Mouse (Mus musculus) E14TG2a.4 (cell line): Measurements from ENCODE around the gene Naf1.

Experiments
- H3K27me3 ChIP-seq: 2 replicates; pipeline ENCODE4 v1.6.1; 2014; ENCODE audit warnings: low read length, control low read depth; ENCODE audit not compliant: insufficient read depth
- H3K36me3 ChIP-seq: 2 replicates; pipeline ENCODE4 v1.6.1; 2014; ENCODE audit warnings: low read length, control low read depth; ENCODE audit not compliant: insufficient read depth
- H3K4me1 ChIP-seq: replicated peaks from 2 replicates; pipeline ENCODE4 v1.6.1; 2014; ENCODE audit warnings: low read depth, low read length, control low read depth
- H3K4me3 ChIP-seq: replicated peaks from 2 replicates; pipeline ENCODE4 v1.5.1; 2014; ENCODE audit warnings: mild to moderate bottlenecking, low read length
- H3K9me3 ChIP-seq: 2 replicates; pipeline ENCODE4 v1.6.1; 2014; ENCODE audit warnings: low read length, control low read depth
- CTCF ChIP-seq: conservative IDR thresholded peaks from 2 replicates; pipeline ENCODE4 v1.5.1; 2014; ENCODE audit warnings: low read length
- NANOG ChIP-seq: IDR thresholded peaks from 2 replicates; pipeline ENCODE4 v1.6.1; 2014; ENCODE audit warnings: borderline replicate concordance, low read length, mixed read lengths
- POU5F1 ChIP-seq: IDR thresholded peaks from 2 replicates; pipeline ENCODE4 v1.6.1; 2014; ENCODE audit warnings: low read length, borderline replicate concordance

Gene Naf1

GRCm38 (mm10) chr8:66860023-66860422, at the start of gene Naf1:
TSS of gene Naf1 (plus strand) at chr8:66860217.
- Histone ChIP-seq H3K4me1 (peaks cover 47% of the 10 kb centered on the region), H3K9me3 (no peaks in the 10 kb centered on the region), H3K36me3 (peaks cover 34% of the 10 kb centered on the region), H3K4me3 (peak within 1 kb of the TSS; percentile 89), H3K27me3 (no peaks in the 10 kb centered on the region)
- no peak for TF ChIP-seq POU5F1
- no peak for TF ChIP-seq NANOG
- TF ChIP-seq CTCF = no peak

GRCm38 (mm10) chr8:66860921-66861588, 1.0 kb downstream of the Naf1 start:
- Histone ChIP-seq H3K27me3 (no peaks in the 10 kb centered on the region), H3K9me3 (no peaks in the 10 kb centered on the region), H3K4me1 (peaks cover 52% of the 10 kb centered on the region), H3K36me3 (peaks cover 42% of the 10 kb centered on the region), H3K4me3 (peak overlapping the region; percentile 89)
- TF ChIP-seq NANOG (no peak), POU5F1 (no peak), CTCF (no peak)

- Histone ChIP-seq H3K9me3 (no peaks in the 10 kb centered on the region), H3K4me1 (peaks cover 60% of the 10 kb centered on the region), H3K27me3 (no peaks in the 10 kb centered on the region), H3K36me3 (peaks cover 50% of the 10 kb centered on the region), H3K4me3 (peak overlapping the region; percentile 89)
- TF ChIP-seq NANOG (no peak), POU5F1 (no peak), CTCF (no peak)
These were observed 1.8 kb downstream of the Naf1 start for GRCm38 (mm10) chr8:66861589-66862500.

- Histone ChIP-seq H3K9me3 (no peaks in the 10 kb centered on the region), H3K36me3 (peaks cover 58% of the 10 kb centered on the region), H3K4me3 (0 out of 2 replicates have a peak overlapping the region, but pooled peaks have one; percentile 4), H3K27me3 (no peaks in the 10 kb centered on the region), H3K4me1 (peaks cover 79% of the 10 kb centered on the region)
- TF ChIP-seq POU5F1 = no peak
- no peak for TF ChIP-seq CTCF
- TF ChIP-seq NANOG = no peak
These were observed 3.7 kb downstream of the Naf1 start for GRCm38 (mm10) chr8:66863761-66864160.

- Histone ChIP-seq H3K36me3 (peaks cover 58% of the 10 kb centered on the region), H3K4me3 (no peak overlapping the region), H3K9me3 (no peaks in the 10 kb centered on the region), H3K27me3 (no peaks in the 10 kb centered on the region), H3K4me1 (peaks cover 87% of the 10 kb centered on the region)
- TF ChIP-seq CTCF = no peak
- peak; percentile 51; the same call in 1 of the 2 replicates for TF ChIP-seq POU5F1
These were observed 5.1 kb downstream of the Naf1 start for GRCm38 (mm10) chr8:66865120-66865519.

GRCm38 (mm10) chr8:66867679-66868078, 7.7 kb downstream of the Naf1 start:
- no peaks in the 10 kb centered on the region for H3K27me3 ChIP-seq
- no peak for TF ChIP-seq POU5F1
- TF ChIP-seq CTCF = no peak
- no peak for TF ChIP-seq NANOG
- H3K4me1 ChIP-seq = peaks cover 97% of the 10 kb centered on the region
- peaks cover 70% of the 10 kb centered on the region for H3K36me3 ChIP-seq
- H3K9me3 ChIP-seq = no peaks in the 10 kb centered on the region
- H3K4me3 ChIP-seq = no peak overlapping the region

GRCm38 (mm10) chr8:66869211-66869932, 9.4 kb downstream of the Naf1 start:
- Histone ChIP-seq H3K4me1 (peaks cover 95% of the 10 kb centered on the region), H3K27me3 (no peaks in the 10 kb centered on the region), H3K9me3 (no peaks in the 10 kb centered on the region), H3K4me3 (peak overlapping the region; percentile 41), H3K36me3 (peaks cover 57% of the 10 kb centered on the region)
- TF ChIP-seq NANOG = peak; percentile 44; the same call in 1 of the 2 replicates
- TF ChIP-seq CTCF = no peak

GRCm38 (mm10) chr8:66883866-66884265, 23.8 kb downstream of the Naf1 start:
- peaks cover 72% of the 10 kb centered on the region for H3K36me3 ChIP-seq
- no peaks in the 10 kb centered on the region for H3K9me3 ChIP-seq
- peaks cover 12% of the 10 kb centered on the region; the same call in 1 of the 2 replicates for H3K4me1 ChIP-seq
- no peak for TF ChIP-seq NANOG
- no peak for TF ChIP-seq POU5F1
- no peak for TF ChIP-seq CTCF
- no peaks in the 10 kb centered on the region for H3K27me3 ChIP-seq
- H3K4me3 ChIP-seq = no peak overlapping the region
